Mouse (Mus musculus): ENCODE data around the gene Socs2.

Gene Socs2

GRCm38 (mm10) chr10:95354673-95355072, 62.3 kb downstream of the Socs2 start:
- DNase-seq (ENCODE audit: extremely low read depth, low read depth, low spot score), result no peak

GRCm38 (mm10) chr10:95354047-95354446, 62.9 kb downstream of the Socs2 start:
- no peak for DNase-seq (ENCODE audit: extremely low read depth, low read depth, low spot score)

GRCm38 (mm10) chr10:95348457-95348856, 68.5 kb downstream of the Socs2 start:
- no peak for DNase-seq (ENCODE audit: extremely low read depth, low read depth, low spot score)

- no peak for DNase-seq (ENCODE audit: extremely low read depth, low read depth, low spot score)
Measured at GRCm38 (mm10) chr10:95347776-95348175, 69.2 kb downstream of the Socs2 start.

- no peak for DNase-seq (ENCODE audit: extremely low read depth, low read depth, low spot score)
Measured at GRCm38 (mm10) chr10:95342833-95343590, 74.0 kb downstream of the Socs2 start.

GRCm38 (mm10) chr10:95340676-95341075, 76.3 kb downstream of the Socs2 start:
- no peak for DNase-seq (ENCODE audit: extremely low read depth, low read depth, low spot score)

- DNase-seq (ENCODE audit: extremely low read depth, low read depth, low spot score), result no peak
Measured at GRCm38 (mm10) chr10:95337589-95337988, 79.4 kb downstream of the Socs2 start.

- peak; percentile 49 for DNase-seq (ENCODE audit: extremely low read depth, low read depth, low spot score)
Measured at GRCm38 (mm10) chr10:95336781-95337544, 80.0 kb downstream of the Socs2 start.

All from fat pad, adult 2 months (tissue).